Mouse (Mus musculus) central nervous system, embryonic 14 days (tissue): ENCODE data around the gene 1700013H16Rik. TPM values are rescaled to one million over a fixed set of nuclear protein-coding genes. Genes with fewer than 3 reads are reported as not detected.

Experiments used
- polyA plus RNA-seq: library from polyadenylated mRNA; depleted of rRNA; stranded (reverse); fragments of >200 nt; gene quantifications from 2 replicates; pipeline ENCODE4 v1.2.3, GENCODE M21; 2012; rRNA removed

1700013H16Rik gene
- polyA plus RNA-seq: not detected in 2 replicates

DNA sequence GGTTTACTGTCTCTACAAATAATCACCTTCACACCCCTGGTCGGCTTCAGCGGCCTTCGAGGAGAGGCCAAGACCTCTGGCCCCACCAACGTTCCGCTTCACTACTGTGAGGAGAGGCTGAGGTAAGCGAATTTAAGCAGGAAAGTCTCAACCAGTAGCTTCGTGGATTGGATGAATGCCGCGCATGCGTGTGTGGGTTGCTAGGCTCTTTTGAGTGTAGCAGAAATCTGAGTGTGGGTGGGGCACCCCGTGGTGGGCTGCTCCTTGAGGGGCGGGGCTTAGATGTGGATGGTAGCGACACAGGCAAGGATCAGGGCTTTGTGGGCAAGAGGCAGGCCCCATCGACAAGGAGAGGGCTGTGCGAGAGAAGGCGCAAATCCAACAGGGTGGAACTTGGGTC lies at the start of gene 1700013H16Rik:
TSS of gene 1700013H16Rik (minus strand) at position 96 of the 400 bp plus-strand sequence.

GRCm38 (mm10) chrX:53797519-53797918 lies 39.9 kb upstream of the 1700013H16Rik start, which contains the start of gene Xlr:
Gene Xlr, minus strand, starts transcription at chrX:53797706.

GRCm38 (mm10) chrX:53776276-53776675 lies 18.6 kb upstream of the 1700013H16Rik start, which contains the start of gene Zfp36l3:
Gene Zfp36l3, minus strand, starts transcription at chrX:53776394.

DNA sequence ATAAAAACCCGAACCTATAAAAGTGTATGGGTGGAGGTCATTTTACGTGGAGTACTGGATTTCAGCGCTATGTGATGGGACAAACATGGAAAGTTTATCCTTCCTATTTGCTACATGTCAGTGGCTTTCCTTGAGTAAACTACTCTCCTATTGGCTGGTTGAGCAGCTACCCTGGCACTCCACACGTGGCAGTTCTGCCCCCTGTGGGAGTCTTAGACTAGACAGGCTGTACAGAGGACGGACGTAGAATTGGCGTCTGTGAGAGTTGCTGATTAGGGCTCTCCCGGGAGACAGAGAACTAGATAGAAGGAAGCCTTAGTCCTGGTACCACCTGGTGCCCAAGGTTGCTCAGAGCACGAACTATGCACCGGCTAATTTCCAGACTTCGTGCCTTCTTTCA lies 33.0 kb downstream of the 1700013H16Rik start, which contains the start of gene 4930502E18Rik:
TSS of gene 4930502E18Rik (plus strand) at position 231 of the 400 bp plus-strand sequence.

Other genes starting within 250 kb of the 1700013H16Rik start
- gene Rtl8c, start 149.8 kb downstream of the 1700013H16Rik start, polyA plus RNA-seq: 176 and 185 TPM in 2 replicates
- gene Gm14597, start 148.9 kb downstream of the 1700013H16Rik start, polyA plus RNA-seq: not detected in 2 replicates
- gene Rtl8a, start 114.1 kb downstream of the 1700013H16Rik start, polyA plus RNA-seq: 241 and 255 TPM in 2 replicates
- 259 and 263 TPM in 2 replicates for gene Rtl8b, start 87.4 kb downstream of the 1700013H16Rik start, polyA plus RNA-seq
- 0.10 and 0.11 TPM in 2 replicates for gene 4930502E18Rik, start 33.0 kb downstream of the 1700013H16Rik start, polyA plus RNA-seq
- gene Zfp36l3, start 18.6 kb upstream of the 1700013H16Rik start, polyA plus RNA-seq: 0.04 TPM in 1 of 2 replicates, not detected in the other
- 0.98 and 1.6 TPM in 2 replicates for gene Xlr, start 39.9 kb upstream of the 1700013H16Rik start, polyA plus RNA-seq